Mouse (Mus musculus) liver, adult 2 months (tissue): ENCODE data around the gene Nod2. TPM values are rescaled to one million over a fixed set of nuclear protein-coding genes. Genes with fewer than 3 reads are reported as not detected.

Source experiments
- DNase-seq: peaks from one replicate; pipeline ENCODE4 v3.0.0-alpha.2; 2011; ENCODE audit warnings: low read depth, low spot score; ENCODE audit errors: extremely low read depth
- H3K27ac ChIP-seq: fragments of 200-500 bp; replicated peaks from 2 replicates; pipeline ENCODE4 v1.5.1; 2012; ENCODE audit warnings: low read depth, mild to moderate bottlenecking, control low read depth, inconsistent platforms, low read length; ENCODE audit not compliant: insufficient read depth
- H3K27me3 ChIP-seq: fragments of 200-500 bp; 2 replicates; pipeline ENCODE4 v1.6.1; 2012; ENCODE audit warnings: mild to moderate bottlenecking, moderate library complexity, low read length, inconsistent platforms; ENCODE audit not compliant: control insufficient read depth, insufficient read depth
- H3K36me3 ChIP-seq: fragments of 200-500 bp; 2 replicates; pipeline ENCODE4 v1.6.1; 2012; ENCODE audit warnings: low read length, inconsistent platforms; ENCODE audit not compliant: control insufficient read depth, insufficient read depth
- H3K4me1 ChIP-seq: fragments of 200-500 bp; 2 replicates; pipeline ENCODE4 v1.6.1; 2011; ENCODE audit warnings: low read length; ENCODE audit not compliant: control insufficient read depth, insufficient read depth
- H3K4me3 ChIP-seq: fragments of 200-500 bp; 2 replicates; pipeline ENCODE4 v1.5.1; 2011; ENCODE audit warnings: low read depth, mild to moderate bottlenecking, control low read depth, low read length, moderate library complexity; ENCODE audit not compliant: insufficient read depth
- H3K79me2 ChIP-seq: fragments of 200-500 bp; 2 replicates; pipeline ENCODE4 v1.6.1; 2012; ENCODE audit warnings: inconsistent platforms, mild to moderate bottlenecking, low read length, moderate library complexity; ENCODE audit not compliant: control insufficient read depth, insufficient read depth
- H3K9ac ChIP-seq: fragments of 200-500 bp; 2 replicates; pipeline ENCODE4 v1.6.1; 2012; ENCODE audit warnings: low read depth, mild to moderate bottlenecking, control low read depth, inconsistent platforms, low read length
- CTCF ChIP-seq: fragments of 200-500 bp; IDR thresholded peaks from 2 replicates; pipeline ENCODE4 v1.5.1; 2011; ENCODE audit warnings: low read depth, low read length, control low read depth
- POLR2A ChIP-seq: fragments of 200-500 bp; IDR thresholded peaks from 2 replicates; pipeline ENCODE4 v1.6.1; 2011; ENCODE audit warnings: low read length, control low read depth; ENCODE audit not compliant: insufficient read depth; ENCODE audit errors: extremely low read depth
- WGBS: fragments of 180-500 bp; shearing (Covaris S2); methylation state at CpG from one replicate; pipeline ENCODE4 v1.1.7; 2018; 5-methylcytosine and 5-hydroxymethylcytosine counted together
- polyA plus RNA-seq: library from polyadenylated mRNA; depleted of rRNA; stranded (reverse); fragments of >200 nt; gene quantifications from 2 replicates; pipeline ENCODE4 v1.2.3, GENCODE M21; 2012
- total RNA-seq: library from RNA; depleted of rRNA; stranded (reverse); fragments of >200 nt; gene quantifications from 2 replicates; pipeline ENCODE4 v1.2.3, GENCODE M21; 2014

The Nod2 gene
- total and polyA plus RNA-seq, 2 experiments: 0.09 to 0.18 TPM

DNA sequence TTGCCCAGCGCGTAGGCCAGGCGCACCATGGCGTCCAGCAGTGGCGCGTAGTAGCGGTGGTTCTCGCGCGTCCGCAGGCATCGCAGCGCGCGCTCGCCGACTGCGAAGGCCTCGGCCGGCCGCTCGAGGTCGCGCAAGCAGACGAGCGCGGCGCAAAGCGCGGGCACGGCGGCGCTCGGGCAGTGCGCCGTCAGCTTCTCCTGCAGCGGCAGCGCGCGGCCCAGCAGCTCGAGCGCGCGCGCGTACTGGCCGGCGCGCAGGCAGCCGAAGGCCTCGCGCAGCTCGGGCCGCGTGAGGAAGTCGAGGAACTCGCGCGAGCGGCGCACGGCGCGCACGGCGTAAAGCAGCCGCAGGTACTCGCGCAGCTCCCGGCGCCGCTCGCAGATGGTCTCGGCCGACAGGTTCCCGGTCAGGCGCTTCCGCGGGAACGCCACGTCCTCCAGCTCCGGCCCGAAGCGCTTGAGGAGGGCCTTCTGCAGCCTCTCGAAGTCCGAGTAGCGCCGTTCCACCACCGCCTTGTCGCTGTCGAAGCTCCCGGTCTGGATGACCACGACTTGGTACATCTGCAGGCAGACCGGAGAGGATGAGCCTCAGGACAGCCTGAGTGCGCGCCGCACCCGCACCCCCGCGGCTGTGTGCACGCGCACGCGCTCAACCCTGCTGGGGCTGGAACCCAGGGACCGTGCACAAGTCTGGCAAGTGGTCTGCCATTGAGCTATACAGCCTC, 19.7 kb upstream of the Nod2 start:
- no peaks in the 10 kb centered on the region for H3K36me3 ChIP-seq
- no peaks in the 10 kb centered on the region for H3K79me2 ChIP-seq
- 50% methylated on average over 105 of the region's 105 CpGs for WGBS
- H3K27ac ChIP-seq: no peak overlapping the region
- peak overlapping the region; percentile 57; the same call in 1 of the 2 replicates for H3K4me3 ChIP-seq
- H3K9ac ChIP-seq: peak overlapping the region; percentile 59
- H3K4me1 ChIP-seq: no peaks in the 10 kb centered on the region
- no peak for DNase-seq
- 0 out of 2 replicates have a peak, but pooled peaks cover 7% of the 10 kb centered on the region for H3K27me3 ChIP-seq
- no peak for TF ChIP-seq CTCF
- no peak for TF ChIP-seq POLR2A

DNA sequence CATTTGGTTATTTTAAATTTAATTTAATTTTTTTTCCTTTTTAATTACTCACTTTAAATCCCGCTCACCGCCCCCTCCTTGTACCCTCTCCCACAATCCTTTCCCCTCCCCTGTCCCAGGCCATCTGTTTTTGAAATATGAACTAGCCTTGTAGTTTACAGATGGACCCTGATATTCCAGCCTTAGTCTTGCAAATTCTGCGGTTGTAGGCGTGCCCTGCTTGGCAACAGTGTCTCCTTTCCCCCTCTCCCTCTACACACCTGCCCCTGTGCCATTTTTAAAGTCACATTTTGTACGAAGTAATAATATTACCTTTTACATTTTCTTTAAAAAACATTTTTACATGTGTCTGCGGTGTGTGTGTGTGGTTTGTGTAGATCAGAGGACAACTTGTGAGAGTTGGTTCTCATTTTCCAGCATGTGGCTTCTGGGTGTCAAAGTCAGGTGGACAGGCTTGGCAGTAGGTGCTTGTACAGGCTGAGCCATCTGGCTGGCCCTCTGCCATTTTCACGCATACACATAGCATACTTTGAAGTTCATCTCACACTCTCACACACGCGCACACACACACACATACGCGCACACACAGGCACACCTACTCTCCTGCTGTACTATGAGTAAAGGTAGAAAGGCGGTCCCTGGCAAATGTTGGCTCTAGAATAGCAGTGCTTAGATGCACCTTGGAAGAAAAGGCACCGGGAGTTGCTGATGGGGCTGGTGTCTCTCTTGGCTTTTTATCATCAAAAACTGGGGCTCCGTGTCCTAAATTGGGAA, 18.9 kb upstream of the Nod2 start:
- Histone ChIP-seq H3K27me3 (0 out of 2 replicates have a peak, but pooled peaks cover 7% of the 10 kb centered on the region), H3K9ac (no peak overlapping the region), H3K36me3 (no peaks in the 10 kb centered on the region), H3K27ac (no peak overlapping the region), H3K79me2 (no peaks in the 10 kb centered on the region), H3K4me1 (peaks cover 4% of the 10 kb centered on the region; the same call in 1 of the 2 replicates), H3K4me3 (no peak overlapping the region)
- DNase-seq: no peak
- WGBS: 81% methylated on average over 14 of the region's 14 CpGs
- TF ChIP-seq CTCF (no peak), POLR2A (no peak)

DNA sequence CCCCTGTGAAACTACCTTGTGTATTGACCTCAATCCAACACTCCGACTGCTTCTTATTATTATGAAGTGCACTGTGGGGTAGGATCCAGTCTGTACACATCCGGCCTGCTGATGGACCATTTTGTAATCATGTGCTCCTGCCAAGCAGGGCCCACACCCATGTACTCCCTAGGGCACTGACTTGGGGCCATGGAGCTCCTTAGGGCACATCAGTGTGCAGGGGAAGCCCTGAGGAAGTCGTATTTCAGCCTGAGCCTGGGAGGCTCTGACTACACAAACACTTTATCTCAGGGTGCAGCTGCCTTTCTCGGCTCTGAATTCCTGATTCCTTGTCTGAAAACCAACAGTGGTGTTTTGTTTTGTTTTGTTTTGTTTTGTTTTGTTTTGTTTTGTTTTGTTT, 16.9 kb upstream of the Nod2 start:
- WGBS: 81% methylated on average over 4 of the region's 4 CpGs
- TF ChIP-seq POLR2A (no peak), CTCF (no peak)
- Histone ChIP-seq H3K9ac (no peak overlapping the region), H3K79me2 (no peaks in the 10 kb centered on the region), H3K4me3 (no peak overlapping the region), H3K27me3 (0 out of 2 replicates have a peak, but pooled peaks cover 7% of the 10 kb centered on the region), H3K36me3 (no peaks in the 10 kb centered on the region), H3K4me1 (peaks cover 5% of the 10 kb centered on the region; the same call in 1 of the 2 replicates), H3K27ac (no peak overlapping the region)
- DNase-seq: no peak

DNA sequence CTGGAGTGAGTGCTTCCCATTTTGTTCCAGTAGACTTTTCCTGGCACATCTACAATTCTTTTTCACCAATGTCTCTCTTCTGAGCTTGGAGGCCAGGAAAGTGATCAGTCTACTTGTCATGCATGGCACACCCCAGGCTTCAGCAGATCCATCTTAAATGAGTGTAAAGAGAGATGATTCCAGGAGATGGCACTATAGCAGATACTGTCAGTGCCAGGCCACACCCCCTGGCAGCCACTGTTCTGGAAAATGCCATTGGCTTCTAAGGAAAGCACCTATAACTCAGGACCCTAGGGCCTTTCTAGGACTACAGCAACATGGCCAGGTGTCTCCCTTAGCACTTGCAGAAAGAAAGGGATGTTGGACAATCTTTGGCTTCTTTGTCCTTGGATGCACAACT, 16.0 kb upstream of the Nod2 start:
- DNase-seq: peak; percentile 44
- H3K79me2 ChIP-seq: no peaks in the 10 kb centered on the region
- H3K4me1 ChIP-seq: peaks cover 5% of the 10 kb centered on the region; the same call in 1 of the 2 replicates
- no peaks in the 10 kb centered on the region for H3K36me3 ChIP-seq
- no peak overlapping the region for H3K27ac ChIP-seq
- TF ChIP-seq CTCF (peak; percentile 28; the same call in 1 of the 2 replicates), POLR2A (no peak)
- H3K9ac ChIP-seq: no peak overlapping the region
- no peak overlapping the region for H3K4me3 ChIP-seq
- 0 out of 2 replicates have a peak, but pooled peaks cover 7% of the 10 kb centered on the region for H3K27me3 ChIP-seq

DNA sequence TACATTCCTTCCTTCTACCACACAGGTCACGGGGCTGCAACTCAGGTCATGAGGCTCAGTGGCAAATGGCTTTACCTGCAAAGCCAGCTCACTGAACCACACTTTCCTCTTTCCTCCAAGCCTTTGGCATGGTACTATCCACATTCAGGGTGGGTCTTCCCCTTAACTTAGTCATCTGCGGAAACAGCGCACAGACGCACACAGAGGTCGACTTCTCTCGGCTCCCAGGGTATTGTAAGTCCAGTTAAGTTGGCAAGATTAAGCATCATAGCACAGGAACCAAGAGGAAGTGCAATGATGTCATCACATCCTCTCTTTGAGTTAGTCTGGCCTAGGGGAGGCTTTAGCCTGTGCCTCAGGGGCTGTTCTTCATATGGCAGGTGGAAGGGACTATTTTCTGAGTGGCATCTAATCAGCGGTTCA, 13.8 kb upstream of the Nod2 start:
- Histone ChIP-seq H3K36me3 (no peaks in the 10 kb centered on the region), H3K4me1 (peaks cover 5% of the 10 kb centered on the region; the same call in 1 of the 2 replicates), H3K9ac (no peak overlapping the region), H3K4me3 (no peak overlapping the region), H3K27ac (no peak overlapping the region), H3K27me3 (no peaks in the 10 kb centered on the region), H3K79me2 (no peaks in the 10 kb centered on the region)
- 81% methylated on average over 7 of the region's 7 CpGs for WGBS
- TF ChIP-seq CTCF (no peak), POLR2A (no peak)
- no peak for DNase-seq
